Mouse (Mus musculus) G1E (cell line): ENCODE measurements around the gene Tbc1d1.

ENCODE experiments used
- CTCF ChIP-seq: IDR thresholded peaks from 2 replicates; pipeline ENCODE4 v1.5.1; 2012; ENCODE audit warnings: low read depth, low read length, inconsistent platforms, mixed read lengths
- GATA1 ChIP-seq: IDR thresholded peaks from 2 replicates; pipeline ENCODE4 v1.6.1; 2012; ENCODE audit warnings: borderline replicate concordance, low read length, inconsistent platforms, mixed read lengths
- POLR2AphosphoS5 ChIP-seq: IDR thresholded peaks from 2 replicates; pipeline ENCODE4 v1.6.1; 2012; ENCODE audit warnings: low read depth, low read length, inconsistent platforms; ENCODE audit not compliant: insufficient replicate concordance

DNA sequence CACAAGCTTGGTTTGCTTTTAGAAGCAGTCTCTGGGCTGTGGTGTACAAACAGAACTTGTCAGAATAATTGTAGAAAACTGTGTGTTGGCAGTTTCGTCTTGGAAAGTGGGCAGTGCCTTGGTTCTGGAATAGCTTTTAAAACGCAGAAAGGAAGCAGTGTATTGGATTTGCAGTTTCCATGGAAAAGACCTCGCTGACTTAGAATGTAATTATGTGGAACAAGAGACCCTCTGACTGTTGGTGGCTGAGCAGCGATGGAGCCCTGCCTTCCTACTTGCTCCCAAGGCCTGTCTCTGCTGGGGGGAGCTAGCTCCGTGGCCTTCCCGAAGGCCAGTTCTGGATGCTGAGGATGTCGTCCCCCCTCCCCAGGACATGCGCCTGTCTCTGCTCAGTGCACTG lies 168.8 kb downstream of the Tbc1d1 start:
- no peak for TF ChIP-seq CTCF
- no peak for TF ChIP-seq POLR2AphosphoS5
- no peak for TF ChIP-seq GATA1
